Mouse (Mus musculus) midbrain, embryonic 12.5 days (tissue): ENCODE measurements around the gene Gm1527. TPM values are rescaled to one million over a fixed set of nuclear protein-coding genes. Genes with fewer than 3 reads are reported as not detected.
"Not testable (repeated sequence)": the region's sequence is repeated elsewhere in the genome, so short reads cannot be mapped to it uniquely, and the experiment has no call there.

Experiments
- ATAC-seq: fragments of 200-750 bp; cut with Nextera tagmentation; 2 replicates; pipeline ENCODE4 v1.8.0; 2017; ENCODE audit warnings: low read depth, moderate TSS enrichment, moderate library complexity; ENCODE audit not compliant: low FRiP score
- H3K27ac ChIP-seq: fragments of 300-500 bp; sonication (generic); replicated peaks from 2 replicates; pipeline ENCODE4 v1.5.1; 2016; ENCODE audit warnings: mild to moderate bottlenecking
- H3K27me3 ChIP-seq: fragments of 300-500 bp; sonication (generic); 2 replicates; pipeline ENCODE4 v1.6.1; 2016; ENCODE audit warnings: mild to moderate bottlenecking
- H3K36me3 ChIP-seq: fragments of 300-500 bp; sonication (generic); 2 replicates; pipeline ENCODE4 v1.6.1; 2016
- H3K4me1 ChIP-seq: fragments of 300-500 bp; sonication (generic); 2 replicates; pipeline ENCODE4 v1.6.1; 2016
- H3K4me2 ChIP-seq: fragments of 300-500 bp; sonication (generic); replicated peaks from 2 replicates; pipeline ENCODE4 v1.6.1; 2016; ENCODE audit warnings: mild to moderate bottlenecking, moderate library complexity
- H3K4me3 ChIP-seq: fragments of 300-500 bp; sonication (generic); 2 replicates; pipeline ENCODE4 v1.5.1; 2016; ENCODE audit warnings: mild to moderate bottlenecking
- H3K9ac ChIP-seq: fragments of 300-500 bp; sonication (generic); replicated peaks from 2 replicates; pipeline ENCODE4 v1.6.1; 2016; ENCODE audit warnings: mild to moderate bottlenecking, moderate library complexity
- H3K9me3 ChIP-seq: fragments of 300-500 bp; sonication (generic); 2 replicates; pipeline ENCODE4 v1.6.1; 2016; ENCODE audit warnings: mild to moderate bottlenecking
- WGBS: fragments of 180-500 bp; shearing (Covaris S2); methylation state at CpG from one replicate; pipeline ENCODE4 v1.1.7; 2016; 5-methylcytosine and 5-hydroxymethylcytosine counted together
- polyA plus RNA-seq: library from polyadenylated mRNA; unstranded; fragments of >200 nt; fragmentation: Nextera tagmentation; extraction: Ambion mirVana; gene quantifications from 2 replicates; pipeline ENCODE4 v1.2.1, GENCODE M21; 2016

Gm1527 gene
- not detected in 2 replicates for polyA plus RNA-seq

GRCm38 (mm10) chr3:28892317-28892716, at the start of gene Gm1527:
Gene Gm1527 (plus strand): TSS chr3:28892617.
- WGBS: 70% methylated on average over 1 of the region's 1 CpGs
- no peak within 1 kb of the TSS for H3K4me3 ChIP-seq
- no peak within 1 kb of the TSS for H3K4me2 ChIP-seq
- H3K4me1 ChIP-seq: no peaks in the 10 kb centered on the region
- H3K9ac ChIP-seq: no peak within 1 kb of the TSS
- no peak for ATAC-seq
- H3K27ac ChIP-seq: no peak within 1 kb of the TSS
- no peaks in the 10 kb centered on the region for H3K9me3 ChIP-seq
- H3K36me3 ChIP-seq: no peaks in the 10 kb centered on the region
- H3K27me3 ChIP-seq: no peaks in the 10 kb centered on the region

- H3K4me3 ChIP-seq: no peak overlapping the region
- no peak overlapping the region for H3K4me2 ChIP-seq
- WGBS: 36% methylated on average over 8 of the region's 8 CpGs
- no peaks in the 10 kb centered on the region for H3K36me3 ChIP-seq
- ATAC-seq: no peak
- no peaks in the 10 kb centered on the region for H3K9me3 ChIP-seq
- H3K4me1 ChIP-seq: peaks cover 9% of the 10 kb centered on the region
- no peak overlapping the region for H3K27ac ChIP-seq
- no peak overlapping the region for H3K9ac ChIP-seq
- H3K27me3 ChIP-seq: no peaks in the 10 kb centered on the region
Measured at GRCm38 (mm10) chr3:28843231-28843630, 49.2 kb upstream of the Gm1527 start.

GRCm38 (mm10) chr3:28847115-28847514, 45.3 kb upstream of the Gm1527 start:
- no peaks in the 10 kb centered on the region for H3K9me3 ChIP-seq
- no peak for ATAC-seq
- H3K27me3 ChIP-seq: no peaks in the 10 kb centered on the region
- no peaks in the 10 kb centered on the region for H3K36me3 ChIP-seq
- no peak overlapping the region for H3K27ac ChIP-seq
- H3K4me3 ChIP-seq: no peak overlapping the region
- H3K9ac ChIP-seq: no peak overlapping the region
- peaks cover 5% of the 10 kb centered on the region for H3K4me1 ChIP-seq
- H3K4me2 ChIP-seq: no peak overlapping the region

GRCm38 (mm10) chr3:28852174-28852573, 40.2 kb upstream of the Gm1527 start:
- not testable (repeated sequence) for H3K4me2 ChIP-seq, H3K9ac ChIP-seq, H3K27me3 ChIP-seq, H3K4me3 ChIP-seq, H3K9me3 ChIP-seq, H3K36me3 ChIP-seq, ATAC-seq, H3K27ac ChIP-seq, H3K4me1 ChIP-seq
- 89% methylated on average over 3 of the region's 3 CpGs for WGBS

GRCm38 (mm10) chr3:28859630-28860392, 32.6 kb upstream of the Gm1527 start:
- H3K27me3 ChIP-seq, H3K9me3 ChIP-seq, H3K27ac ChIP-seq, H3K9ac ChIP-seq, H3K4me1 ChIP-seq, H3K4me3 ChIP-seq, H3K36me3 ChIP-seq, ATAC-seq, H3K4me2 ChIP-seq: not testable (repeated sequence)

GRCm38 (mm10) chr3:28896966-28897365, 4.5 kb downstream of the Gm1527 start:
- not testable (repeated sequence) for H3K36me3 ChIP-seq, H3K9me3 ChIP-seq, H3K27me3 ChIP-seq, H3K4me2 ChIP-seq, H3K9ac ChIP-seq, H3K27ac ChIP-seq, H3K4me1 ChIP-seq, ATAC-seq, H3K4me3 ChIP-seq
- WGBS: 73% methylated on average over 6 of the region's 6 CpGs

GRCm38 (mm10) chr3:28965931-28966330, 73.5 kb downstream of the Gm1527 start:
- no peaks in the 10 kb centered on the region for H3K27me3 ChIP-seq
- 92% methylated on average over 2 of the region's 2 CpGs for WGBS
- H3K4me2 ChIP-seq: no peak overlapping the region
- H3K27ac ChIP-seq: no peak overlapping the region
- H3K36me3 ChIP-seq: no peaks in the 10 kb centered on the region
- no peaks in the 10 kb centered on the region for H3K9me3 ChIP-seq
- no peak for ATAC-seq
- H3K4me3 ChIP-seq: no peak overlapping the region
- no peak overlapping the region for H3K9ac ChIP-seq
- no peaks in the 10 kb centered on the region for H3K4me1 ChIP-seq

GRCm38 (mm10) chr3:28968851-28969250, 76.4 kb downstream of the Gm1527 start:
- 4% methylated on average over 4 of the region's 4 CpGs for WGBS
- H3K4me3 ChIP-seq: no peak overlapping the region
- ATAC-seq: peak; percentile 34; the same call in 1 of the 2 replicates
- no peaks in the 10 kb centered on the region for H3K9me3 ChIP-seq
- no peak overlapping the region for H3K27ac ChIP-seq
- H3K4me1 ChIP-seq: no peaks in the 10 kb centered on the region
- no peak overlapping the region for H3K4me2 ChIP-seq
- no peaks in the 10 kb centered on the region for H3K36me3 ChIP-seq
- H3K27me3 ChIP-seq: no peaks in the 10 kb centered on the region
- no peak overlapping the region for H3K9ac ChIP-seq

Other genes with a start within 250 kb of the Gm1527 start
- gene Slc2a2, start 194.7 kb upstream of the Gm1527 start, polyA plus RNA-seq: 0.04 and 0.05 TPM in 2 replicates
- 14.5 and 15.5 TPM in 2 replicates for gene Eif5a2, start 111.3 kb upstream of the Gm1527 start, polyA plus RNA-seq
- 350 and 355 TPM in 2 replicates for gene Rpl22l1, start 87.2 kb upstream of the Gm1527 start, polyA plus RNA-seq
- gene Egfem1, start 189.4 kb downstream of the Gm1527 start, polyA plus RNA-seq: 16.9 and 21.4 TPM in 2 replicates